Mouse (Mus musculus): ENCODE measurements at regions not wholly inside any gene's neighbourhood (a gene's known extent, or its start where the extent isn't known, plus 50 kb on each side); places are given as distances from the start of the nearest gene placed in this dataset.
A peak's percentile ranks its signal among the peaks of the same experiment; 100 is the strongest.

DNA sequence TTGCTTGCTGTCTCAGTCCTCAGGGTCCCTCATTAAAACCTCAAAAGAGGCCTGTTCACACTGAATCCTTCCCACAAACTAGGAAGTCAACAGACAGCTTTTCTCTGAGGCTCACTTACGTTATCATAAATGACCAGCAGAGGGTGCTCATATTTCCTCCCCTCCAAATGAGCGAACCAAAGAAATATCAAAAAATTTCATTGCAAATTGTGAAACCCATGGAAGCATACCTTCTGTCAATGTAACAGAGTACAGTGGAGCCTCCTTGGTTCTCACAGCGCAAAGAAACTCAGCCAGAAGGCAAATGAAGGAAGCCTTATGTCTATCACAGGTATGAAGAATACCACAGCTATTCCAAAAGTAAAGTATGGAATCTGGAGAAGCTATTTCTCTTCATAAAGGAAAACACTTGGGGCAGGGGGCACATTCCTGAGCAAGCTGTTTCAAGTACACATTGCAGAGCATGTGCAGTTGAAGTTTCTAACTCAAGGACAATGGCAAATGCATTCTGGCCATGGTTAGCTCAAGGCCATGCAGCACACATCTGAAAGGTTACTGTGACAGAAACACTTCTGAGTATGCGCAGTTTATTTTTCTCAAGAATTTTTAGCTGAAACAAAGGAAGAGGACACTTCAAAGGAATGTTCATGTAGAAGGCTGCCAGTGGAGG is 72.2 kb upstream of the Gm6993 start:
- 64% methylated on average over 4 of the region's 4 CpGs for WGBS
- Histone ChIP-seq H3K27ac (ENCODE audit: low read depth, low read length) (no peak overlapping the region), H3K9ac (ENCODE audit: low read depth, low read length) (no peak overlapping the region), H3K4me2 (replicated peaks; ENCODE audit: low read depth, low read length) (no peak overlapping the region), H3K4me1 (replicated peaks; ENCODE audit: control insufficient read depth, insufficient read depth, low read length) (no peaks in the 10 kb centered on the region), H3K4me3 (ENCODE audit: low read depth, low read length) (no peak overlapping the region), H3K9me3 (ENCODE audit: control insufficient read depth, low read length) (no peaks in the 10 kb centered on the region), H3K27me3 (ENCODE audit: control insufficient read depth, insufficient read depth, low read length) (no peaks in the 10 kb centered on the region), H3K36me3 (ENCODE audit: control insufficient read depth, insufficient read depth, low read length) (no peaks in the 10 kb centered on the region)
- DNase-seq (ENCODE audit: low spot score), result peak; percentile 42
- ATAC-seq (ENCODE audit: low FRiP score), result no peak

DNA sequence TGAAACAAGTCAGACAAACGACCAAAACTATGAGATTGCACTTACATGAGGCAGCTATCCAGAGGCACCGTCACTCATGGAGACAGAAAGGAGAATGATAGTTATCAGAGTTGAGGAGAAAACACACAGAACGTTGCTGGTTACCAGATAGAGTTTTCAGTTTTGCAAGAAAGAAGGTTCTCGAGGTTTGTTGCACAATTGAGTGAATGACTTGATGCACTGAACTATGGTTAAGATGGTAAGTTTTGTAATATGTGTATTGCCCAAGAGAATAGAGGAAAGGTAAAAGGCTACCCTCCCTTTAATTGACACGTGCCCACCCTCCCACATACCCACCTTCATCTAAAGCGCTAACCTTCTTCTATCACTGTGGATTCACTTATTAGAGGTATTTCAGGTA is 70.5 kb upstream of the Gm6993 start:
- no peak for DNase-seq (ENCODE audit: low spot score)
- 91% methylated on average over 6 of the region's 6 CpGs for WGBS

GRCm38 (mm10) chr12:31170546-31171160 is 69.9 kb upstream of the Gm6993 start:
- no peak overlapping the region for H3K4me2 ChIP-seq (replicated peaks; ENCODE audit: low read depth, low read length)
- H3K9ac ChIP-seq (ENCODE audit: low read depth, low read length), result no peak overlapping the region
- no peak for ATAC-seq (ENCODE audit: low FRiP score)
- no peak overlapping the region for H3K4me3 ChIP-seq (ENCODE audit: low read depth, low read length)
- H3K27ac ChIP-seq (ENCODE audit: low read depth, low read length), result no peak overlapping the region
- H3K27me3 ChIP-seq (ENCODE audit: control insufficient read depth, insufficient read depth, low read length), result no peaks in the 10 kb centered on the region
- DNase-seq (ENCODE audit: low spot score), result no peak
- H3K4me1 ChIP-seq (replicated peaks; ENCODE audit: control insufficient read depth, insufficient read depth, low read length), result no peaks in the 10 kb centered on the region
- H3K9me3 ChIP-seq (ENCODE audit: control insufficient read depth, low read length), result no peaks in the 10 kb centered on the region
- WGBS, result 84% methylated on average over 10 of the region's 10 CpGs
- H3K36me3 ChIP-seq (ENCODE audit: control insufficient read depth, insufficient read depth, low read length), result no peaks in the 10 kb centered on the region

More for the DNA sequence above, 70.5 kb upstream of the Gm6993 start:
- H3K4me2 ChIP-seq (replicated peaks; ENCODE audit: low read depth, low read length), result no peak overlapping the region
- H3K36me3 ChIP-seq (ENCODE audit: control insufficient read depth, insufficient read depth, low read length), result no peaks in the 10 kb centered on the region
- no peaks in the 10 kb centered on the region for H3K9me3 ChIP-seq (ENCODE audit: control insufficient read depth, low read length)
- H3K9ac ChIP-seq (ENCODE audit: low read depth, low read length), result no peak overlapping the region
- no peak overlapping the region for H3K27ac ChIP-seq (ENCODE audit: low read depth, low read length)
- ATAC-seq (ENCODE audit: low FRiP score), result no peak
- no peaks in the 10 kb centered on the region for H3K4me1 ChIP-seq (replicated peaks; ENCODE audit: control insufficient read depth, insufficient read depth, low read length)
- no peaks in the 10 kb centered on the region for H3K27me3 ChIP-seq (ENCODE audit: control insufficient read depth, insufficient read depth, low read length)
- H3K4me3 ChIP-seq (ENCODE audit: low read depth, low read length), result no peak overlapping the region

- ATAC-seq (ENCODE audit: low FRiP score), result no peak
- Histone ChIP-seq H3K27me3 (ENCODE audit: control insufficient read depth, insufficient read depth, low read length) (no peaks in the 10 kb centered on the region), H3K9ac (ENCODE audit: low read depth, low read length) (no peak overlapping the region), H3K36me3 (ENCODE audit: control insufficient read depth, insufficient read depth, low read length) (no peaks in the 10 kb centered on the region), H3K4me3 (ENCODE audit: low read depth, low read length) (no peak overlapping the region), H3K27ac (ENCODE audit: low read depth, low read length) (no peak overlapping the region), H3K9me3 (ENCODE audit: control insufficient read depth, low read length) (no peaks in the 10 kb centered on the region), H3K4me2 (replicated peaks; ENCODE audit: low read depth, low read length) (no peak overlapping the region), H3K4me1 (replicated peaks; ENCODE audit: control insufficient read depth, insufficient read depth, low read length) (no peaks in the 10 kb centered on the region)
- WGBS, result 90% methylated on average over 4 of the region's 4 CpGs
- DNase-seq (ENCODE audit: low spot score), result no peak
Observed at GRCm38 (mm10) chr12:31171992-31172391, 68.6 kb upstream of the Gm6993 start.

DNA sequence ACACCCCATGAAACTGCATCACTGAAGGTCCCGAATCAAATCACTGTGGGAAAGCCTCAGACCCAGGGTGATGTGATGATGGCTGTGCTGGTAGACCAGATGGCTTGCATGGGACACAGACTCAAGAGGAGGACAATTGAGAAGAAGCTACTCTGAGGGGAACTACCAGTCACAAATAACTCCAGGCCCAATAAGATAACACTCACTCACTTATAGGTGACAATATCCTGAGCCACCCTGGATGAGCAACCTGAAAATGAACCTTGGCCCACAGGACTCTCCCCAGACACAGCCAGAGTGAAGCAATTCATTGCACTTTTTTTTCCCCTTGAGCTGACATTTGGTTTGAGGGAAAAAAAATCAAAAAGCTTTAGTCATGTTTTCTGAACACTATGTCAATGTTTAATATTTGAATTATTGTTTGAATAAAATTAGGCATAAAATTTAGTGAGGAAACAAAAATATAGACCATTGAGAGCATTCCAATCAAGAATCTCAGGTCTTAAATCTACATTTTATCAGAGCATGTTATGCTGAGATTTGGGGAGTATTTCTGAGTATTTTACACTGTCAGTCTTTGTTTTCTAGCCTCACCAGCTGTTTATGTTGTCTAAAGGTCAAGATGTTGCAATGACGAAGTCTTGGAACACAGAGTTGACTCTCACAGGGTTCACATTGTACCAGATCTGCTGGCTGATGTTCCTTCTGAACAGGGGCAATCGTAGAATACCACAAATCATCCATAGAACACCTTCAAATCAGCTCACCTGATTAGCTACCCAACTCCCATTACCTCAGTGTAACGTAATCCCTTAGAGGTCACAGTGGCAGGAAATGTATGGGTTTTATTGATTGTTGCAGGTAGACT is 67.9 kb upstream of the Gm6993 start:
- no peaks in the 10 kb centered on the region for H3K36me3 ChIP-seq (ENCODE audit: control insufficient read depth, insufficient read depth, low read length)
- no peaks in the 10 kb centered on the region for H3K9me3 ChIP-seq (ENCODE audit: control insufficient read depth, low read length)
- H3K4me1 ChIP-seq (replicated peaks; ENCODE audit: control insufficient read depth, insufficient read depth, low read length), result no peaks in the 10 kb centered on the region
- no peak overlapping the region for H3K4me3 ChIP-seq (ENCODE audit: low read depth, low read length)
- no peak overlapping the region for H3K9ac ChIP-seq (ENCODE audit: low read depth, low read length)
- H3K27me3 ChIP-seq (ENCODE audit: control insufficient read depth, insufficient read depth, low read length), result no peaks in the 10 kb centered on the region
- ATAC-seq (ENCODE audit: low FRiP score) (no peak), DNase-seq (ENCODE audit: low spot score) (no peak)
- 81% methylated on average over 4 of the region's 4 CpGs for WGBS
- H3K4me2 ChIP-seq (replicated peaks; ENCODE audit: low read depth, low read length), result no peak overlapping the region
- H3K27ac ChIP-seq (ENCODE audit: low read depth, low read length), result no peak overlapping the region

GRCm38 (mm10) chr12:31173512-31173911 is 67.1 kb upstream of the Gm6993 start:
- no peak for ATAC-seq (ENCODE audit: low FRiP score)

DNA sequence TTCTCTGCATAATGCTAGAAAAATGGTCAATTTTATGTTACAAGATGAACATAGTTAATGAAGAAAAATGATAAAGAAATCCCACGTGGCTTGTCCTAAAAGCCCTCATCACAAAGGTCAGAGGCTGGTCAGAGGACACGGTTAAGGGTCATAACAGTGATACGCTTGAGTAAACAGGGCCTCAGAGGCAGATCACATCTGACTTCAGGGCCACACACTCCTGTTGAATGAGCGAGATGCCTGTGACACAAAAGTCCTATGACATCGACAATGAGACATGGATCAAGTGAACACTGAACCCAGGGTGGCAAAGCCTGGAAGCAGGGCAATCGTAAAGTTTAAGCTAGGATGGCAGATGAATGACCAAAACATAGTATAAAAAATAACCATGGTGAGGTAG is 61.0 kb upstream of the Gm6993 start:
- H3K36me3 ChIP-seq (ENCODE audit: control insufficient read depth, insufficient read depth, low read length), result no peaks in the 10 kb centered on the region
- H3K4me3 ChIP-seq (ENCODE audit: low read depth, low read length), result no peak overlapping the region
- DNase-seq (ENCODE audit: low spot score) (no peak), ATAC-seq (ENCODE audit: low FRiP score) (no peak)
- H3K9me3 ChIP-seq (ENCODE audit: control insufficient read depth, low read length), result no peaks in the 10 kb centered on the region
- no peaks in the 10 kb centered on the region for H3K27me3 ChIP-seq (ENCODE audit: control insufficient read depth, insufficient read depth, low read length)
- WGBS, result 25% methylated on average over 6 of the region's 6 CpGs
- H3K4me1 ChIP-seq (replicated peaks; ENCODE audit: control insufficient read depth, insufficient read depth, low read length), result no peaks in the 10 kb centered on the region
- H3K4me2 ChIP-seq (replicated peaks; ENCODE audit: low read depth, low read length), result no peak overlapping the region
- no peak overlapping the region for H3K9ac ChIP-seq (ENCODE audit: low read depth, low read length)
- no peak overlapping the region for H3K27ac ChIP-seq (ENCODE audit: low read depth, low read length)

More at GRCm38 (mm10) chr12:31173512-31173911, 67.1 kb upstream of the Gm6993 start:
- no peak overlapping the region for H3K4me3 ChIP-seq (ENCODE audit: low read depth, low read length)
- H3K27ac ChIP-seq (ENCODE audit: low read depth, low read length), result no peak overlapping the region
- no peaks in the 10 kb centered on the region for H3K36me3 ChIP-seq (ENCODE audit: control insufficient read depth, insufficient read depth, low read length)
- no peak overlapping the region for H3K4me2 ChIP-seq (replicated peaks; ENCODE audit: low read depth, low read length)
- no peak overlapping the region for H3K9ac ChIP-seq (ENCODE audit: low read depth, low read length)
- H3K9me3 ChIP-seq (ENCODE audit: control insufficient read depth, low read length), result no peaks in the 10 kb centered on the region
- DNase-seq (ENCODE audit: low spot score), result no peak
- WGBS, result 91% methylated on average over 5 of the region's 5 CpGs
- H3K27me3 ChIP-seq (ENCODE audit: control insufficient read depth, insufficient read depth, low read length), result no peaks in the 10 kb centered on the region
- H3K4me1 ChIP-seq (replicated peaks; ENCODE audit: control insufficient read depth, insufficient read depth, low read length), result no peaks in the 10 kb centered on the region

DNA sequence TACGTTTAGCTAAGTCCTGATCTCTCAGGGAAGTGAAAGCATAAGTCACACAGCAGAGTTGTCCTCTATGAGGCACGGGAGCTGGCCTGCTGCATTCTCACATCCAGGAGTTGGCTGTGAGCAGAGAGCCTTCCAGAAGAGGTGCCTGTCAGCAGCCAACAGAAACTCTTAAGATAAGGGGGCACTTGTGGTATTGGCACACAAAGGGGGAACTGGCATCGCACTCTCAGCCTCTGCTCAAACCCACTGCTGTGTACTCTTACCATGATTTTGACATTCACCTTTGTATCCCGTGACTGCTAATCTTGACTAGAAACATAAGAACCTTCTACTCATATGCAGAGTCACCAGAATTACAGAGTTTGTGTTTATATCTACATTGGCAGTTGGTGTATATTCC is 56.9 kb upstream of the Gm6993 start:
- Histone ChIP-seq H3K27ac (ENCODE audit: low read depth, low read length) (no peak overlapping the region), H3K4me2 (replicated peaks; ENCODE audit: low read depth, low read length) (no peak overlapping the region), H3K9me3 (ENCODE audit: control insufficient read depth, low read length) (no peaks in the 10 kb centered on the region), H3K4me1 (replicated peaks; ENCODE audit: control insufficient read depth, insufficient read depth, low read length) (no peaks in the 10 kb centered on the region), H3K4me3 (ENCODE audit: low read depth, low read length) (no peak overlapping the region), H3K9ac (ENCODE audit: low read depth, low read length) (no peak overlapping the region), H3K36me3 (ENCODE audit: control insufficient read depth, insufficient read depth, low read length) (no peaks in the 10 kb centered on the region), H3K27me3 (ENCODE audit: control insufficient read depth, insufficient read depth, low read length) (no peaks in the 10 kb centered on the region)
- WGBS, result 84% methylated on average over 4 of the region's 4 CpGs
- ATAC-seq (ENCODE audit: low FRiP score) (no peak), DNase-seq (ENCODE audit: low spot score) (no peak)

All from hindbrain, embryonic 11.5 days (tissue).